Mouse (Mus musculus): ENCODE measurements around the gene Vmn1r177.
"Not testable (repeated sequence)": the region's sequence is repeated elsewhere in the genome, so short reads cannot be mapped to it uniquely, and the experiment has no call there.

Vmn1r177 gene

GRCm38 (mm10) chr7:23866349-23866748, at the start of gene Vmn1r177:
Gene Vmn1r177 (minus strand): TSS chr7:23866449.
- DNase-seq (ENCODE audit: low read depth, low spot score): not testable (repeated sequence)

- no peak for DNase-seq (ENCODE audit: low read depth, low spot score)
Observed at GRCm38 (mm10) chr7:23891709-23892108, 25.5 kb upstream of the Vmn1r177 start, which contains the start of gene Vmn1r178. Gene Vmn1r178 (plus strand): TSS chr7:23892009.

- DNase-seq (ENCODE audit: low read depth, low spot score): not testable (repeated sequence)
Observed at GRCm38 (mm10) chr7:23876918-23877317, 10.7 kb upstream of the Vmn1r177 start.

GRCm38 (mm10) chr7:23837272-23837671, 29.0 kb downstream of the Vmn1r177 start, which contains the start of gene Vmn1r176:
Gene Vmn1r176 (minus strand): TSS chr7:23837372.
- not testable (repeated sequence) for DNase-seq (ENCODE audit: low read depth, low spot score)
